Mouse (Mus musculus) frontal cortex, postnatal 36 days (tissue): Measurements from ENCODE around the gene Ubtf.
A peak's percentile ranks its signal among the peaks of the same experiment; 100 is the strongest.

Experiments
- DNase-seq, 2 experiments: peaks; one replicate each; pipeline ENCODE4 v3.0.0; 2022; ENCODE audit warnings: low spot score in 2 of 2

The Ubtf gene

DNA sequence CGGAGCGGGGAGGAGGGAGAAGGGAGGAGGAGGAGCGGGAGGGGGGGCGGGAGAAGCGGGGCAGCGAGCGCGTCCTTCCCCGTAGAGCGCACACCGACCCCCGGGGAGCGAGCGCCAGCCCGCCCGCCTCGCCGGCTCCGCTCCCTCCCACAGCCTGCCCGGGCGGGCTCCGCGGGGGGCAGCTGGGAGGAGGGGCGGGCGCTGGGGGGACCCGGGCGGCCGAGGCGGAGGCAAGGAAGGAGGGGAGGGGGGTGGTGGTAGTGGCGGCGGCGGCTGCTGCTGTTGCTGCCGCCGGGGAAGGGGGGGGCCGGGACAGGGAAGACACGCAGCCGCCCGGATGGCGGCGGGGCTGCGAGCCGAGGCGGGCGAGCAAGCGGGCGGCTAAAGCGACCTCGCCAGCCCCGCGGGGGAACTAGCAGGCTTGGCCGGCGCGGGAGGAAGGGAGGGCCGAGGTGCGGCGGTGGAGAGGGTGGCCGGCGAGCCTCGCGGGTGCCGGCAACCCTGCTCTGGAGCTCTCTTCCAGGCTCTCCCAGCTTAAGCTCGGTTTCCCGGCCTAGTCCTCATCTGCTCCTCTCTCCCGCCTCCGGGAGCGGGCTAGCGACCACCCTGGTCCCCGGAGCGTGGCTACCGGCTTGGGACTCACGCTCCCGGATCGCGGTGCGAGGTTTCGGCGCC, 1.5 kb downstream of the Ubtf start:
- peak; percentile 37 to 39 for DNase-seq

DNA sequence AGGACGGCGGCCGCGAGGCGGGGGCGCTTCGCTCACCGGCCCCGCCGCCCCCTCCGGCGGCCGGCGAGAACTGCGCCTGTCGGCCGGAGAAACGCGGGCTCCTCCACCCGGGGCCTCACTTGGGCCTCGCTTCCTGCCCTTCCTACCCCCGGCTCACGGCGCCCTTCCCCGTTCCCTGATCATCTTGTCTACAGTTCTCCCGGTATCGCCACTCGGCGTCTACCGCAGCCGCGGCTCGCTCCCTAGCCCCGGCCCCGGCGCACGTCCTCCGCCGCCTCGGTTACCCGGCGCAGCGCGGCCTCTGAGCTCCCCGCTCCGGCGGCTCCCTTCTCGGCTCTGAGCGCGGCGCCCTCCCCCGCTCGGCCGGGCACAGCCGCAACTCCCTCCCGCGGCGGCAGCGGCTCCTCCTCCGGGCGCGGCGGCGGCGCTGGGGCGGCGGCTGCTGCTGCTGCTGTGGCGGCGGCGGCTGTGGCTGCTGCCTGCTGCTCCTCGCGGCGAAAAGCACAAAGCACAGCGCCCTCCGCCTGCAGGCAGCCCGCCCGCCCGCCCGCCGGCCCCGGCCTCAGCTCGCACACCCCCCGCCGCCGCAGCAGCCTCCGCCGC, 2.1 kb downstream of the Ubtf start:
- DNase-seq = peak; percentile 47 to 62

DNA sequence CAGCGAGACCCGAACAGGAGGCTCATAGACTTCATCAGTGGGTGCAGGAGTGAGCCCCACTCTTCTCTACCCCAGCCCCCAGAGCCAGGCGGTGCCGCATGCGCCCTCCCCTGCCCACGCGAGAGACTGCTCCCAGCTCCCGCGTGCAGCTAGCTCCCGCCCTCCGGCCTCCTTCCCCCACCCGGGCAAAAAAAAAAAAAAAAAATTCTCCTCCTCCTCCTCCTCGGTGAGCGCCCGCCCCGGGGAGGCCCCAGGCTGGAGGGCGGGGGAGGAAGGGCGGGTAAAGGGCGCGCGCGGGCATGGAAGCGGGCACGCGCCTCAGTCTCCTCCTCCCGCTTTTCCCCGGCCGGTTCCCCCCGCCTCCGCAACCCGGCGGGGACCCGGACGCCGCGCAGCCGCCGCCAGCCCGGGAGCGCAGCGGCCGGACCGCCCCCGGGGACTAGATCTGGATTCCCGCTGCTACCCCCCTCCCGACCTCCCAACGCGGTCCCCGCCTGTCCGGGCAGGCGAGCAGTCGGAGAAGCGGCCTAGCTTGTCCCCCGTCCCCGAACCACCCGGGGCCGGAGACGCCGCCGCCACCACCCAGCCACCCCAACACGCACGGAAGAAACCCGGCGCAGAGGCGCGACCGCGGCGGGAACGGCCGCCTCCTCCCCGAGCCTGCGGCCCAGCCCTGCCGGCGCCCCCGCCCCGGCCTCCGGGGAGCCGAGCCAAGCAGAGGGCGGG, 2.8 kb downstream of the Ubtf start:
- peak; percentile 79 to 82 for DNase-seq

DNA sequence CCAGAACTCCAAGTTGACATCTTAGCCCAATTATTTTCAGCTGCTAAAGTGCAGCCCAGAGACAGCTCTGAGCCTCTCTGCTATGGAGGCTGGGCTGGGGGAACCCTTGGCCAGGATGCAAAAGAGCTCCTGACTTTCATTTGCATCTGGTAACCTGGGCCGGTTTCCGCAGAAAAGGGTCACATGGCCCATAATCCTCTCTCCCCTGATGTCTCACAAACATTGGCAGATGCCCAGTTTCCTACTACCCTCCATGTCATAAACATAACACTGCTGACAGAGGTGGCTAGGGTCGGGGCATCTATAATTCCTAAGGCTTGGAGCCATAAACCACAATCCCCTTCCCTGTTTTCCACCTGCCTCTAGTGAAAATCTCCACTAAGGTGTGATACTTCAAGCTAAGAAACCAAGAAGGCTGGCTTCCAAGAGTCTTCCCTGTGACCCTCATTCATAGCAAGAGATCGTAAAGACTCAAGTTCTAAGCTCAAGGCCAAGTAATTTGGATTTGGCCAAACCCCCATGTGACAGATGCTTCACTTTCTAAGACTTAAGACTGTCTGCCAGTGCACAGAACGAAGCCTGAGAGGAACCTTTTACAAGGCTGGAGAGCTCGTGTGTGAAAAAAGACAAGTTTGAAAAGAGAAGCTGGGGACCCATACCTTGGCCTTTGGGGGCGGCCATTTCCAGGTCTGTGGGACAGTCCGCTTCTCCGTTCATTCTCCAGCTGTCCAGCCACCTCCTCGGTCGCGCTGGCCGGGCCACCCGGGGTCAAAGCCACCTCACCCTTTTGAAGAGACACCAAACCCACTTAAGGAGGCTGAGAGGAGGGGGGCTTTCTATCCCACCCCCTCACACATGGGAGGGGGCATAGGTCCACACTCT, 3.6 kb downstream of the Ubtf start:
- DNase-seq = no peak

DNA sequence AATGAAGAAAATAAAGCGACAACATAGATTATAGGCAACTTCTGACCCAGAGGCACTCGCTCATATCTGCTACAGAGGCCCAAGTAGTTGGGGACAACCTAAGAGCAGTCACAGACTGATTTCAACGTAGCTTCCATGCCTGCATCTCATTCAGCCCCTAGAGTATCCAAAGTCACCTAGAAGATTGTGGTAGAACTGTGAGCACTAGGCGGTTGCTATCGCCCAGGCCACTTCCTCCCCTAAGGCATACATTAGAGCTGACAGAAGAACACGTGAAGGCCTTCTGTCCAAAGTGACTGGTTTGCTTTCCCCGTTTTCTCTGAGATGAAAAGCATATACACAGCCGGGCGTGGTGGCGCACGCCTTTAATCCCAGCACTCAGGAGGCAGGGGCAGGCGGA, 5.2 kb downstream of the Ubtf start:
- DNase-seq = no peak

DNA sequence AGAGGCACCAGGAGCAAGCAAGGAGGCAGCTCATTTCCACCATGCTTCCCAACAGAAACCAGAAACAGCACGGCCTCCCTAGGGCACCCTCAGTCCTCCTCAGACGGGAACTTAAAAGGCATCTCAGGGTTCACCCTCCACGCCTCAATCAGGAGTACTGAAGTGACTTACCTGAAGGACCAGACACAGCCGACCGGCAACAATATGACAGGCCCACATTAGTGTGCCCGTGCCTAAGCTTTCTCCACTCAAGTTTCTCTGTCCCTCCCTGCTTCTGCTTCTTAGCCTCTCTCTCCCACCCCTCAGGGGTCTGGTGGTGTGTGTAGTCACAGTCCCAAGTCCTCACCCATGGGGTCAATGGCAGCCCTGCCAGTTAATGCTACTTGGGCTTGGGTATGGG, 7.0 kb downstream of the Ubtf start:
- no peak for DNase-seq

DNA sequence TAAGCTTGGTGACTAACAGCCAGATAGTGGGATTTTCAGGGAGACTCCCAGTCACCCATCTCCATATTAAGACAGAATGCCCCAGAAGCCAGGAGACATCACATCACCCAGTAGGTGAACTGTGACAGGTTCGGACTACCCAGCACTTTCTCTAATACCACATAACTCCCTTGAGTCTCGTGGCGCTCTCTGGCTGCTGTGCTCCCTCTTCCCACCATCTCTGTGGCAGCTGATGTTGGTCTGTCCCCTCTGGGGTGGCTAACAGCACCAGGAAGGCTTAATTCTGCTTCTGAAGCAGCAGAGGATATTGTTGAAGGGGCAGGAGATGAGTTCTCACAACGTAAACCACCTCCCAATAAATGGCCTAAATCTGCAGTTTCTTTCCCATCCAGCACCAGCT, 7.6 kb downstream of the Ubtf start:
- no peak for DNase-seq

DNA sequence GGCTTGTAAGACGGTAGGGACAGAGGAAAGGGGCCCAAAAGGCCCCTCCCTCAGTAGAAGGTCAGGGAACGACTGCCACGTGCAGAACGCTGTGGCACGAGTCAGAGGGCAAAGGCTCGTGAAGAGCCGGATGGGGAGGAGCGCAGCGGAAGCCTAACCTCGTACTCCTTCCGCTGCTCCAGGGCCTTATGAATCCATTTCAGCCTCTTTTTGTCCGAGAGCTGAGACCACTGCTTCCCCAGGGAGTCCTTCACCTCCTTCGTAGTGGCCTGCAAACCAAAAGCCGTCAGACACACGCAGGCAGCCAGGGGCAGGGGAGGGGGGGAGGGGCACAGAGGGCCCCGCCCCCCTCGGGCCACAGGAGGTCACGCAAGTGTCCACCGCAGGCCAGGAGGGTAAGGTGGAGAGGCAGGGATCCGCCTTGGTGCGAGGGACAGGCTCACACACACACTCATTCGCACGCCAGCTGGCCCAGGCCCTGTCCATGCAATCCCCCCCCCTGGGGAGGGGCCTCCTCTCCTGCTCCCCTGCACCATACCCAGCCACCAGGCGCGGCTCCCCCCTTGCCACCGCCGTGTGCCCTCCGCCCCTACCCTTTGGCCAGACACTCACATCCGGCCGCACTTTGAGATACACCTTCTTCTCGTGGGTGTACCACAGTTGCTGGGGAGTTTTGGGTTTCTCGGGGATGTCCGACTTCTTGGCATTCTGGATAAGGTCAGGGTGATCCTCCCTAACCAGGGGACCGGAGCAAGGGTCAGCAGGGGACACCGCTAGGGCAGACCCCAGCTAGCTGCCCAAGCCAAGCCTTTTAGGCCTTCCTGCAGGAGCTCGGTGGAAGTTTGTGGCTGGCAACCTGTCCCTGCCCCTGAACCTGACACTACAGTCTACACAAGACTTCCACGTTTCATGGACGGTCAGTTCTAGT, 8.5 kb downstream of the Ubtf start:
- DNase-seq = no peak

DNA sequence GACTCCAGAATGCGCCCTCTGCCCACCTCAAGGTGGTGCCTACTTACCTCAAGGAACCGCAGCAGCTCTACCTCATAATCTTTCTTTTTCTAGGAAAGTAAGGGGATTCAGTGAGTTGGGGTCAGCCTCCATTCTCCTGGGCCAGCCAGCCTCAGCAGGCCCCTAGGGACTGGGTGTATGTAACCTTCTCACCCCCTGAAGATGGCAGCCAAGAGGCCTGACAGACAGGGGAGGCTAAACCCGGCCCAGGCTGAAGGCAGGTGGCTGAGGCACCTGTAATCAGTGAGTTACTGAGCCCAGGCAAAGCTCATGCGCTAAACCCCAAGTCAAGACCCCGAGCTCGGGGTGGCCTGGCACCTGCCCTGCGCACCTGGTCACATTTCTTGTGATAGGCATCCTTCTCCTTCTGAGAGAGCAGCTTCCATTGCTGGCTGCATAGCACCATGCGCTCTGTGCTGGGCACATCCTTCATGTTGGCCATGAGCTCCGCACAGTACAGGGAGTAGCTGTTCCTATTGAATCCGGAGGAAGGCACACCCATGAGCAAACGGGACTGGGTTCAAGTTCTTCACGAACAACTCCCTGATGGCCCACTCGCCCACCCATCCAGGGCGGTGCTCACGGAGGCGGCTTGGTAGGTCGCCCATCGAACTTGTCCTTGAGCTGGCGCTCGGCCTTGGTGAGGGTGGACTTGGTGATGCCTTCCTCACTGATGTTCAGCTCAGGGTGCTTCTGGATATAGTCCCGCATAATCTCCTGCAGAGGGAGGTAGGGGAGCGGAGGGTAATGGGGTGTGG, 9.5 kb downstream of the Ubtf start:
- DNase-seq = no peak

DNA sequence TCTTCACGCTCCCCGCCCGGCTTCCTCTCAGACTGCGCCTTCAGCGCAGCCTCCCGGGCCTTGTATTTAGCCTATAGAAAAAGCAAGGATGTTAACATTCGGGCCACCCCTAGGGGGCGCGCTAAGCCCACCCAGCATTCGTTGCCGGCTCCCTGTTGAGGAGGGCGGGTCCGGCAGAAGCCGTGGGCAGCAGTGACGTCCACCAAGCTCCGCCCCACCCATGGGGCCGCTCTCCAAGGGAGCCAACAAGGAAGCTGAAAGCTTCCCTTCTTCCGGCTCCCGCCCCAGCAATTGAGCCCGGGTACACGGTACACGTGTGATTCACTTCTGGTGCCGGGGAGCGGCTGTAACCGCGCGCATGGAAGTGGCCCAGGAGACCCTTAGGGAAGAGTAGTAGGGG, 10.6 kb downstream of the Ubtf start:
- peak; percentile 97 to 98 for DNase-seq

DNA sequence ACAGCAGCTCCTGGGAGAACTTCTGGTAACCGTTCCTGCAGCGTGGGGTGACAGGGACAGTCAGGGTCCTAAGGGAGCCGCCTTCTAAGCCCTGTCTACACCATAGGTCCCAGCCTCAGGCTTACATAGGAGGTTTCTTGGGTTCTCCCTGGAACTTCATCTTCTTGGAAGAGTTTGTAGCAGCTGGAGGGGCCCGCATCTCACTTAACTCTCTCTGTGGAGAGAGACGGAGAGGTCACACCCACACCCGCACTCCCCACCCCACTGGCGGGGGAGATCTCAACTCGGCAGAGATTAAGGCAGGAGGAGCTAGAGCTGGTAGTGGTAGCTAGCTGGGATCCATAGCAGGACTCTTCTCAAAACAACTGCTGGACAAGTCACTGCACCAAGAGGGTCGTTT, 11.4 kb downstream of the Ubtf start:
- no peak for DNase-seq

DNA sequence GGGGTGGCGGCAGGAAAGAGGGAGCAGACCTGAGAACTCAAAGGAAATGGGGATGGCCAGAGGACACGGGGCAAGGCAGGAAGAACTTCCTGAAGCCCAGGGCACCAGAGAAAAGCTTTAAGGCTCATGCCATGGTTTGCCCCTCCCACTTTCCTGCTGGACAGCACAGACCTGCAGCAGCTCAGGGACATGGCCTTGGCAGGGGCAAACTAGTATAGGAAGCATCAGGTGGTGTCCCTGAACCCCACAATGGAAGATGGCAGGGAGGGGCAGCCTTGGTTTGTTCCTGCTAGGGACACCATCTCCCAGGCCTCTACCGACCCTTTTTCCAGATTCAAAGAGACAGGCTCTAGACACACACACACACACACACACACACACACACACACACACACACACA, 14.2 kb downstream of the Ubtf start:
- DNase-seq = no peak

DNA sequence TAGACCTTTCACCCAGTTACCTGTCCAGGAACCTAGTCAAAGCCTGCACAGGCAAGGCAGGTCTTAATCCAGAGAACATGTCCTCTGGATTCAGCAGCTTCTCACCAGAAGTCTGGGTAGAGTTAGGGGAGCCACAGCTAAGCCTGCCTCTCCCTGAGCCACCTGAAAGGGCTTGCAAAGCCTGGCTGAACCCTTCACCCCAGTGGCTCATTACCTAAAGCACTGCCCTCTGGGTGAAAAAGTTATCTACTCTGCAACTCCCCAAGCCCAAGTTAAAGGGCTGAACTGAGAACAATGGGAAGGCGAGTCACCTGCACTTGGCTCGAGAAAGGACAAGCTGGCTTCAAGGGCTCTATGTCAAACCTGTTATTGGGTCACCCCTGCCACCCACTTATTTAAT, 15.4 kb downstream of the Ubtf start:
- DNase-seq = no peak

DNA sequence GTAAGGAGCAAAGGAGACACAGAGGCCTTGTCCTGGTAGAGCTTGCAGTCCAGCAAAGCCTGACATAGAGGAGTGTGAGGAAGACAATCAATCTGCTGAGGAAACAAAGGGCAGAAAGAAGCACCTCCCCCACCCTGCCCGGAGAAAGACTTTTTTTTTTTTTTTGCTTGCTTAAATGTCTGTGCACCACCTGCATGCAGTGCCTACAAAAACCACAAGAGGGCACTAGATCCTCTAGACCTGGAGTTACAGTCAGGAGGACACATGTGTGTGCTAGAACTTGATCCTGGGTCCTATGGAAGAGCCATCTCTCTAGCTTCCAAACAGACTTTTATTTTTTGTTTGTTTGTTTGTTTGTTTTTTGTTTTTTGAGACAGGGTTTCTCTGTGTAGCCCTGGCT, 19.7 kb downstream of the Ubtf start:
- peak in 1 of 2 experiments; percentile 51 for DNase-seq

DNA sequence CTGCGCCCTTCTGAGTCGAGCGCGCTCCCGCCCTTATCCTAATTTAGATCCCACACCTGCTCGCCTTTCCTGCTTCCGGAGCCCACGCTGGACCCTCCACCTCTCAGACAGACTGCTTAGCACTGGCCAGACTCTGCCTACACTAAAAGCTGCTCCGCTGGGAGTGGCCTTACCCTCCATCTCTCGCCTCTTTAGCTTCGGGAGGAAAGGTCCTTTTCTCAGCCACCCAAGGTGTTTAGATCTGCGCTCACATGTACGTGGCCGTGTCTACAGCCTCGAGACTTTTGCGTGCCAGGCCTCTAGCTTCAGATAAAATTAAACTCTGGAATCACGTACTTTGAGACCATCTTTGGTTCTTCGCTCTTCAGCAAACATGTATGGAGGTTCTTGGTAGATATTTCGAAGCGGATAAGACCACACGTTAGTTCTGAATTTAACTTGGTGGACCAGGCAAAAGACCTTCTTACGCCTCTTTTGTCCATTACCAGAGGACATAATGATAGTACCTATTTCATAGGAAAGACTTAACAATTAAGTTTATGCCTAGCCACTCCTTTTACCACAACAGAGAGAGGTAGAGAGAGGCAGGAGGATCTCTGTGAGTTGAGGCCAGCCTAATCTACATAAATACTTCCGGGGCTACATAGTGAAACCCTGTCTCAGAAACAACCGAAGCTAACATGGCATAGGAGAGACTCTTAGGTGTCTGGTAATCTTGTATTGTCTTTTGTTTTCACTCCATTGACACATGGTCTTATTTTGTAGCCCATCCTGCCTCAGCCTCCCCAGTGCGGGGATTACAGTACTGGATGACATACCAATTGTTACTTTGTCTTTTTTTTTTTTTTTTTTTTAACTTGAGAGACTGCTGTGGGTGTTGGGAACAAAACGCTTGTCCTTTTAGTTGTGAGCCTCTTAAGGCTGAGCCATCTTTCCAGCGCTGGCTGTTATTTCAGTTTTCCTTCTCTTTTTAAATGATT, 21.7 kb downstream of the Ubtf start:
- DNase-seq = no peak

DNA sequence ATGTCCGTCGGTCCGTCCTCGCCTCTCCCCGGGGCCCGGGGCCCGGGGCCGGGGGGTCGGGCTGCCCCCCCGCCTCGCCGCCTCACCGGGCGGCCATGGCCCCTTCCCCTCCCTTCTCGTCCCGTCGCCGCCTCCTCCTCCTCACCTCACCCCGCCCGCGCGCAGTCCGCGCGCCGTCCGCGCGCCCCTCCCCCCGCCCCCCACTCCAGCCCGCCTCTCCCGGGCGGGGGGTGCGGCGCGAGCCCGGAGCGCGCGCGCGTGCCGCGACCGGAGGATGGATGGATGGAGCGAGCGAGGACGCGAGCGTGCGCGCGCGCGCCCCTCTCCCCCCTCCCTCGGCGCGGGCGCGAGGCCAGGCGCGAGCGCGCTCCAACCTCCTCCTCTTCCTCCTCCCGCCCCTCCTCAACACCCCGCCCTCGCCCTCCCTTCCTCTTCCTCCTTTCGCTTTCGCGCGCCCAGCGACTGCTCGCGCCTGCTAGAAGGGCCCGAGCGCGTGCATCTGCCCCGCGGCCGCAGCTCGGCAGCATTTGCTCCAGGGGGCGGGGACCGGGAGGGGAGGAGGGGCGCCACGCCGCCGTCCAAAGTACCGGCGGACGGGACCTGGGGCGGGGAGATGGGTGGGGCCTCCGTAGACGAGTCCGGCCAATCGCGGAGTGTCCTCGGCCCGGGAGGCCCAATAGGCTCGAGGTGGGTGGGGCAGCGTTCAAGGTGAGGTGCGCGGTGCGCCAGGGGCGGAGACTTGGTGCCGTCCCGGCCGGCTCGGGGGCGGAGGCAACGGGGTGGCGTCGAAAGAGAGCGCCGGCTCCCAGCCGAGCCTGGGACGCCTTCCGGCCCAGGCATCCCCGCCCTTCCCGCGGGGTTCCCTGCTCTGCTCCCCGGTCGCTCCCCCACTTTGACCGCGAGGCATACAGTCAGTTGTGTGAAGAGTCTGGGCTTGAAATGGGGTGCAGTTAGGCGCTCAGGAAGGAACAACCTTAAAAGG, 22.8 kb downstream of the Ubtf start, which contains the start of gene Atxn7l3:
Atxn7l3 (minus strand) TSS at position 141 of the 982 bp plus-strand sequence.
- DNase-seq = peak; percentile 97 to 99

DNA sequence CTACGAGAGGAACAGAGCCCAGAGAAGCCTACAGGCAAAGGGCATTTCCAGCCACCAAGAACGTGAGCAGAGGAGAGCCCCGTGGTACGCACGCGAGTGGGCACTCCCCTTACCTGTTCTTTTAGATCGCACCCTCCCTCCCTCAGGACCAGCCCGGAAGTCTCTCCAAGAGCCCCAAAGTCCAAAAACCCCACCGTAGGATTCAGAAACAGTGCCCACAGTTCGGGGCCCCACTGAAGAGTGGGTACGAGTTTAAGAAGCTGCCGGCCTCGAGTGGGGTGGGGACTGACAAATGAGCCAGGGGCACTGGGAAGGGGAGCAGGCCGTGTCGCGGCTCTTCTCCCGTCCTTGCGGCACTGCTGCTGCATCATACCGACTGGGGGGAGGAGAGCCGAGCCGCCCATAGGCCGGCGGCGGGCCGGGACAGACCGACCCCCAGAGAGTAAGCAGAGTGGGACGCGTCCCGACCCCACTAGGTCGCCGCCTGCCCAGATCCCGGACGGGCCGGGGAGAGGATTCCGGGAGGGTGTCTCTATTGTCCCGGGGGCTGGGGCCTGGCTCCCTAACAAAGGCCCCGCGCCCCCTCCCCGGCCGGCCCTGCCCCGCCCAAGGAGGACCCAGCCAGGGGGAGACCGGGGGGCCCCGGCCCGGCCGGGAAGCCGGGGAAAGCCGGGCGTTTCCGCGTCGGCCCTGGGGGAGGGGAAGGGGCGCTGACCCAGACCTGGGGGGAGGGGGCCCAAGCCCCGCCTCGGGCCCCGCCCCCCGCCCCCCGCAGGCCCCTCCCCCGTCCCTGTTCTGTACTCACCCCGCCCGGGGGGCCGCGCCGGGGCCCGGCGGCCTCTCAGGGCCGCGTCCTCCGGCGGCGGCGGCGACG, 23.7 kb downstream of the Ubtf start:
- DNase-seq = peak in 1 of 2 experiments; percentile 36
